Mouse (Mus musculus) hindbrain, embryonic 11.5 days (tissue): ENCODE measurements around the gene Hes6. TPM values are rescaled to one million over a fixed set of nuclear protein-coding genes. Genes with fewer than 3 reads are reported as not detected.

Experiments used
- ATAC-seq: fragments of 200-750 bp; cut with Nextera tagmentation; 2 replicates; pipeline ENCODE4 v1.8.0; 2017; ENCODE audit warnings: mild to moderate bottlenecking, moderate TSS enrichment, moderate library complexity; ENCODE audit not compliant: low FRiP score
- DNase-seq: peaks from one replicate; pipeline ENCODE4 v3.0.0-alpha.2; 2015; ENCODE audit warnings: low spot score
- H3K27ac ChIP-seq: fragments of 300-500 bp; sonication (generic); 2 replicates; pipeline ENCODE4 v1.5.1; 2014; ENCODE audit warnings: mild to moderate bottlenecking, low read depth, low read length
- H3K27me3 ChIP-seq: fragments of 300-500 bp; sonication (generic); 2 replicates; pipeline ENCODE4 v1.6.1; 2014; ENCODE audit warnings: mild to moderate bottlenecking, low read length, moderate library complexity, mixed read lengths; ENCODE audit not compliant: control insufficient read depth, insufficient read depth
- H3K36me3 ChIP-seq: fragments of 300-500 bp; sonication (generic); 2 replicates; pipeline ENCODE4 v1.6.1; 2014; ENCODE audit warnings: mild to moderate bottlenecking, low read length, moderate library complexity, mixed read lengths; ENCODE audit not compliant: control insufficient read depth, insufficient read depth
- H3K4me1 ChIP-seq: fragments of 300-500 bp; sonication (generic); replicated peaks from 2 replicates; pipeline ENCODE4 v1.6.1; 2014; ENCODE audit warnings: low read length, mixed read lengths; ENCODE audit not compliant: control insufficient read depth, insufficient read depth
- H3K4me2 ChIP-seq: fragments of 300-500 bp; sonication (generic); replicated peaks from 2 replicates; pipeline ENCODE4 v1.6.1; 2014; ENCODE audit warnings: mild to moderate bottlenecking, low read depth, low read length
- H3K4me3 ChIP-seq: fragments of 300-500 bp; sonication (generic); 2 replicates; pipeline ENCODE4 v1.5.1; 2014; ENCODE audit warnings: low read depth, low read length
- H3K9ac ChIP-seq: fragments of 300-500 bp; sonication (generic); 2 replicates; pipeline ENCODE4 v1.6.1; 2014; ENCODE audit warnings: low read depth, low read length
- H3K9me3 ChIP-seq: fragments of 300-500 bp; sonication (generic); 2 replicates; pipeline ENCODE4 v1.6.1; 2016; ENCODE audit warnings: low read length; ENCODE audit not compliant: control insufficient read depth
- WGBS: fragments of 180-500 bp; shearing (Covaris S2); extraction: QIAGEN DNeasy Blood & Tissue Kit; methylation state at CpG from one replicate; pipeline ENCODE4 v1.1.7; 2014; 5-methylcytosine and 5-hydroxymethylcytosine counted together
- polyA plus RNA-seq: library from polyadenylated mRNA; unstranded; fragments of >200 nt; fragmentation: Nextera tagmentation; extraction: Ambion mirVana; gene quantifications from 2 replicates; pipeline ENCODE4 v1.2.1, GENCODE M21; 2014

Hes6 gene
- 288 and 318 TPM in 2 replicates for polyA plus RNA-seq

- under 1% methylated on average over 39 of the region's 39 CpGs for WGBS
- Histone ChIP-seq H3K4me1 (peaks cover 13% of the 10 kb centered on the region), H3K9ac (peak within 1 kb of the TSS; percentile 88), H3K27ac (peak within 1 kb of the TSS; percentile 97), H3K4me2 (peak within 1 kb of the TSS; percentile 96), H3K27me3 (no peaks in the 10 kb centered on the region), H3K4me3 (peak within 1 kb of the TSS; percentile 75), H3K36me3 (no peaks in the 10 kb centered on the region), H3K9me3 (no peaks in the 10 kb centered on the region)
- DNase-seq (peak; percentile 87), ATAC-seq (peak; percentile 70)
Measured at GRCm38 (mm10) chr1:91413898-91414594, at the start of gene Hes6. TSS of gene Hes6 (minus strand) at chr1:91414038.

DNA sequence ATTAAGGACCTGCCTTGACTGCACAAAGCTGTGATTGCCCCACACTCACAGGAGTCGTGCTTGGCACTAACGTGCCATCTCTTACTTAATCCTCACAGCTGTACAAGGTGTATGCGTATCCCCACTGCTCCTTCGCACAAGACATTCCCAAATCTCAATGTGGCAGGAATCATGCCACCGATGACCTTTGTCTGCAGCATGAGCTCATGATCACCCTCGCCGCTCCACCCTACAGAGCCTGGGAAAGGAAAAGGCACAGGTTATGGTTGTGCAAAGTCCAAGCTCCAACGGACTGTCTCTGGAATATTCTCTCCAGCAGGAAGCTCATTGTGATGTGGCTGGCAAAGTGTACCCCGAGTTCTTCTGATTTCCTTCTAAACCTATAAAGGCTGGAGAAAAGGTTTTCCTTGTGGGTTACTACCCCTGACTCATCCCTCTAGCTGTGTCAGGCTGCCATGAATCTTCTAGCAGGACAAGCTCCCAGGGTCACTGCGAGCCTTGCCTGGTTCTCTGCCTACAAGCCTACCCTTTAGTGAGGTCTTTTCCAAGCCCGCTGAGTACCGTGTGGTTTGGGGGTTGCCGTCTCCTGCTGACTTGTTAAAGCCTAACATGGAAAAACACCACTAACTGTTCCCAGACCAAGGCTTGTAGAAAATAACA is 49.6 kb upstream of the Hes6 start:
- DNase-seq: no peak
- Histone ChIP-seq H3K27ac (no peak overlapping the region), H3K9ac (no peak overlapping the region), H3K4me1 (no peaks in the 10 kb centered on the region), H3K36me3 (no peaks in the 10 kb centered on the region), H3K27me3 (no peaks in the 10 kb centered on the region), H3K4me3 (no peak overlapping the region), H3K4me2 (no peak overlapping the region), H3K9me3 (no peaks in the 10 kb centered on the region)
- no peak for ATAC-seq
- WGBS: 89% methylated on average over 13 of the region's 13 CpGs

- peaks cover 5% of the 10 kb centered on the region; the same call in 1 of the 2 replicates for H3K4me1 ChIP-seq
- H3K9me3 ChIP-seq: no peaks in the 10 kb centered on the region
- WGBS: 30% methylated on average over 4 of the region's 4 CpGs
- no peak overlapping the region for H3K27ac ChIP-seq
- H3K27me3 ChIP-seq: no peaks in the 10 kb centered on the region
- ATAC-seq (no peak), DNase-seq (no peak)
- H3K36me3 ChIP-seq: no peaks in the 10 kb centered on the region
- H3K9ac ChIP-seq: no peak overlapping the region
- H3K4me2 ChIP-seq: no peak overlapping the region
- no peak overlapping the region for H3K4me3 ChIP-seq
Measured at GRCm38 (mm10) chr1:91460564-91460963, 46.7 kb upstream of the Hes6 start.

DNA sequence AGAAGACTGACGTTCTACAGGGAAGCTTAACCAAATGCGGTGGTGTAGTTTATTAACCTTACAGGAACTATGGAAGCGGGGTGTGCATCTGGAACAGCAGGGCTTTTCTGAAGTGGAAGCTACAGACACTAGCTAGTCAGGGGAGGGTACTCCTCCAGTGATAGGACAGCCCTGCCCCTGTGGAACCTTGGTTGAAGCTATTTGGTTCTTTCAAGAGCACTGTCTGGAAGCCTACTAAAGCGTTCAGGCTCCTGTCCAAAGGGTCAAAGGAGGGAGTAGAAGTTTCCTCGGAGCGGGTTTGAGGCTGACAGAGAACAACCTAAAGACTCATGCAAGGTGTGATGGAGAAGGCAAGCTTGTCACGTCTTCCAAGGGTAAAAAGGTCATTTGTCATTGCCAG is 46.2 kb upstream of the Hes6 start:
- WGBS: 41% methylated on average over 7 of the region's 7 CpGs
- Histone ChIP-seq H3K4me3 (peak overlapping the region; percentile 63), H3K36me3 (no peaks in the 10 kb centered on the region), H3K9ac (no peak overlapping the region), H3K27me3 (no peaks in the 10 kb centered on the region), H3K4me1 (peaks cover 5% of the 10 kb centered on the region; the same call in 1 of the 2 replicates), H3K9me3 (no peaks in the 10 kb centered on the region), H3K4me2 (peak overlapping the region; percentile 69), H3K27ac (0 out of 2 replicates have a peak overlapping the region, but pooled peaks have one; percentile 60)
- no peak for DNase-seq
- no peak for ATAC-seq

GRCm38 (mm10) chr1:91459059-91459809 is 45.4 kb upstream of the Hes6 start, which contains the start of gene Per2:
TSS of gene Per2 (minus strand) at chr1:91459324.
- under 1% methylated on average over 77 of the region's 91 CpGs for WGBS
- no peaks in the 10 kb centered on the region for H3K9me3 ChIP-seq
- H3K4me2 ChIP-seq: peak within 1 kb of the TSS; percentile 69
- no peaks in the 10 kb centered on the region for H3K27me3 ChIP-seq
- H3K27ac ChIP-seq: 0 out of 2 replicates have a peak within 1 kb of the TSS, but pooled peaks have one; percentile 60
- peak within 1 kb of the TSS; percentile 45 for H3K9ac ChIP-seq
- peak within 1 kb of the TSS; percentile 63 for H3K4me3 ChIP-seq
- DNase-seq (peak; percentile 100), ATAC-seq (peak; percentile 97)
- H3K36me3 ChIP-seq: no peaks in the 10 kb centered on the region
- peaks cover 5% of the 10 kb centered on the region; the same call in 1 of the 2 replicates for H3K4me1 ChIP-seq

DNA sequence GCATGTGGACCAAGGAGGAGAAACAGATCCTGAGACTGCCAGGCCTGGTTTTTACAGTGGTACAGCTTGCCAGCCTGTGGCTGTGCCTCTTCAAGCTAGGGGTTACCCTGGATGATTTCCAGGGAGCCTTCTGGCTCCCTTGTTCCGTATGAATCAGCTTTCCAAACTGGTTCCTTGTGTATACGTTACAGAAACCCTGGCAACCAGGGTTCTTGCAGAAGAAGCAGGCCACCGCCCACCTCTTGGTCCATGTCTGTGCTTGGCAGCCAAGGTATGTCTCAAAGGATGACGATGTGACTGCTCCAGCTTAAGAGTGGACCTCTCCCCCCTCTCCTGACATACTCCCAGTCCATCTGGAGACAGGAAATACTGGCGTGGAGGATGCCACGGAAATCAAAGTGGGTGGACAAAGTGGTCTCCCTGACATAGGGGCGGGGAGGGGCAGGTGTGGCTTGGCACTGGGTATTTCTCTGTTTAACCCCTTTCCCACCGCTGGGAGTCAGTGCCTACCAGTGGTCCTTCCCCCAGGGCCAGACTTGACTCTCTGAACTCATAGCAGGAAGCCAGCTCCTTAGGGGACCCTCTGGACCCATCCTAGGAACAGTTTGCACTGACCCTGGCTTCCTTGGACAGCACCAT is 44.5 kb upstream of the Hes6 start:
- no peaks in the 10 kb centered on the region for H3K36me3 ChIP-seq
- DNase-seq (no peak), ATAC-seq (peak; percentile 28)
- peaks cover 5% of the 10 kb centered on the region; the same call in 1 of the 2 replicates for H3K4me1 ChIP-seq
- no peaks in the 10 kb centered on the region for H3K9me3 ChIP-seq
- H3K9ac ChIP-seq: peak overlapping the region; percentile 45
- peak overlapping the region; percentile 69 for H3K4me2 ChIP-seq
- 35% methylated on average over 8 of the region's 8 CpGs for WGBS
- no peaks in the 10 kb centered on the region for H3K27me3 ChIP-seq
- H3K4me3 ChIP-seq: peak overlapping the region; percentile 63
- no peak overlapping the region for H3K27ac ChIP-seq

DNA sequence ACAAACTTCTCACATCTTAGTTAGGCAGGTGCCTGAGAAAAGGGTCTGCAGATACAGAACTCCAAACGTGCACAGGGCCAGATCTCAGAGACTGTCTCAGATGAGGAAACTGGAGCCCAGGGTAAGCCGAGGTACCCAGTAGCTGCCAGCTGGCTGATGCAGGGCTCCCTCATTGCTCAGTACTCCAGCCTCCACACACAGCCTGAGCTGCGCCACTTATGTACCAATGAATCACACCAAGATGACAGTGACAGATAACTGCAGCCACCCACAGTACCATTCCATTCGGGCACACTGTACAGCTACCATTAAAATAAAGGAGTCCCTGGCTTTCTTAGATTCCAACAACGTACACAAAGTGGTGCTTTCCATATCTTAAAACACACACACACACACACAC is 43.9 kb upstream of the Hes6 start:
- 62% methylated on average over 5 of the region's 5 CpGs for WGBS
- Histone ChIP-seq H3K4me2 (no peak overlapping the region), H3K4me1 (peaks cover 5% of the 10 kb centered on the region; the same call in 1 of the 2 replicates), H3K9me3 (no peaks in the 10 kb centered on the region), H3K4me3 (no peak overlapping the region), H3K9ac (no peak overlapping the region), H3K27me3 (no peaks in the 10 kb centered on the region), H3K36me3 (no peaks in the 10 kb centered on the region), H3K27ac (no peak overlapping the region)
- no peak for DNase-seq
- no peak for ATAC-seq

DNA sequence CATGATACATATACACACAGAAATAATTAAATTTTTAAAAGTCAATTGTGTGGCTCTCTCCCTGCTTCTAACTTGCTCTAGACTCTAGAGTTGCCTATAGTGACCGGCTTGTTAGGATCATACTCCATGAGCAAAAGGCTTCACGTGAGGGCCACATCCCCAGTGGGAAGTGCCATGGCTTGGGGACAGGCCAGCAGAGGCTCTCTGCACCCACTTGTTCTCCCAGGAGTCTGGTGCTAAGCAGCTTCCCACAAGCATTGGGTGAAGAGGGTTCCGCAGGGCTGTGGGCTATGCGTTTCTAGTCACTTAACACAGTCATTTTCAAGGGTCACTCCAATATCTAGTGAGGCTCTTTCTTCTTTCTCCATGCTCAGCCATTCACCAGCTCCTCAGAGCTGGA is 43.3 kb upstream of the Hes6 start:
- Histone ChIP-seq H3K27ac (no peak overlapping the region), H3K27me3 (no peaks in the 10 kb centered on the region), H3K4me2 (no peak overlapping the region), H3K4me1 (peaks cover 5% of the 10 kb centered on the region; the same call in 1 of the 2 replicates), H3K36me3 (no peaks in the 10 kb centered on the region), H3K9me3 (no peaks in the 10 kb centered on the region), H3K4me3 (no peak overlapping the region), H3K9ac (no peak overlapping the region)
- 93% methylated on average over 4 of the region's 4 CpGs for WGBS
- ATAC-seq: no peak
- no peak for DNase-seq
